Mouse (Mus musculus) bone marrow, adult 2 months (tissue): Measurements from ENCODE around the gene Spdya. TPM values are rescaled to one million over a fixed set of nuclear protein-coding genes. Genes with fewer than 3 reads are reported as not detected.
"Not testable (repeated sequence)": the region's sequence is repeated elsewhere in the genome, so short reads cannot be mapped to it uniquely, and the experiment has no call there.

Experiments
- H3K27ac ChIP-seq: fragments of 200-500 bp; 2 replicates; pipeline ENCODE4 v1.5.1; 2012; ENCODE audit warnings: low read depth, mild to moderate bottlenecking, control low read depth, inconsistent platforms, low read length; ENCODE audit not compliant: control insufficient read depth, poor library complexity, insufficient read depth
- H3K4me1 ChIP-seq: fragments of 200-500 bp; 2 replicates; pipeline ENCODE4 v1.6.1; 2011; ENCODE audit warnings: low read length; ENCODE audit not compliant: control insufficient read depth, insufficient read depth
- H3K4me3 ChIP-seq: fragments of 200-500 bp; replicated peaks from 2 replicates; pipeline ENCODE3; 2011; ENCODE audit warnings: mild to moderate bottlenecking, low read depth, low read length, control low read depth; ENCODE audit not compliant: control insufficient read depth
- CTCF ChIP-seq: fragments of 200-500 bp; IDR thresholded peaks from 2 replicates; pipeline ENCODE4 v1.5.1; 2011; ENCODE audit warnings: low read length, control low read depth; ENCODE audit not compliant: control insufficient read depth, insufficient read depth
- POLR2A ChIP-seq: fragments of 200-500 bp; IDR thresholded peaks from 2 replicates; pipeline ENCODE4 v1.6.1; 2011; ENCODE audit warnings: low read depth, mild to moderate bottlenecking, control low read depth, low read length, borderline replicate concordance; ENCODE audit not compliant: control insufficient read depth
- WGBS: fragments of 180-500 bp; shearing (Covaris S2); methylation state at CpG from one replicate; pipeline ENCODE4 v1.1.7; 2018; 5-methylcytosine and 5-hydroxymethylcytosine counted together
- polyA plus RNA-seq: library from polyadenylated mRNA; stranded (reverse); fragments of >200 nt; gene quantifications from 2 replicates; pipeline ENCODE4 v1.2.4, GENCODE M21; 2011; ENCODE audit warnings: low replicate concordance; ENCODE audit not compliant: missing spikeins, insufficient read depth, insufficient read length

Spdya gene
- not detected in 2 replicates for polyA plus RNA-seq

DNA sequence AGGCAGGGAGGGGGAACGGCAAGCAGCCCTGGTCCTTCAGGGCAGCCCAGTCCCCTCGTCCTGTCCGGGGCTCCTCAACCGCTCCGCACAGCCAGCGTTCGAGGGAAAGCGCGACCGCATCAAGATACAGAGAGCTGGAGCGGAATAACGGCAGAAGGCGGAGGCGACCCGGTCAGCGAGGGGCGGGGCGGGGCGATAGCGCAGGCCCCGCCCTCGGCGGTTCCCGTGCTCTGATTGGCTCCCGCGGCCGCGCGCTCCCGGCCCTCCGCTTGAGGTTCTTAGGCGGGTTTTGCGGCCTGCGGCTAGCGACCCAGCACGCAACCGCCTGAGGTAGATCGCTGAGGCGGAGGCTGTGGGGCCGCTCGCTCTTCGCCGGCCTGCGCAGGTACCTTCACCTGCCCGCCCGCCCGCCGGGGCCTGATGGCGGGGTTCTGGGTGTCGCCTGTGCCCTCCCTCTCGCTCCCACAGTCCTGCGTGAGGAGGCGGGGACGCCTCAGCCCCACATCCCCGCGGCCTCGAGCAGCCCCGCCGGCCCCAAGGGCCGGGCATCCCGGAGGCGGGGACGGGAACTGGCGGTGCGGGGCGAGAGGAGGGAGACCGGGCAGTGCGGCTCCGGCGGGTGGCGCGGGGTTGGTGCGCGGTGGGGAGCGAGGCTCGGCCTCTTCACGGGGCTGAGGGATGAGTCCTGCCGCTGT lies at the start of gene Spdya:
Gene Spdya, plus strand, starts transcription at position 305 of the 695 bp plus-strand sequence.
- Histone ChIP-seq H3K4me1 (no peaks in the 10 kb centered on the region; the same call in 1 of the 2 replicates), H3K4me3 (peak within 1 kb of the TSS; percentile 63), H3K27ac (peak within 1 kb of the TSS; percentile 50)
- under 1% methylated on average over 78 of the region's 78 CpGs for WGBS
- no peak for TF ChIP-seq CTCF
- TF ChIP-seq POLR2A, result no peak

GRCm38 (mm10) chr17:71506832-71507231 lies 45.0 kb upstream of the Spdya start:
- H3K4me3 ChIP-seq, result no peak overlapping the region
- H3K27ac ChIP-seq, result no peak overlapping the region
- TF ChIP-seq CTCF, result no peak
- no peak for TF ChIP-seq POLR2A
- WGBS, result 95% methylated on average over 8 of the region's 8 CpGs
- H3K4me1 ChIP-seq, result no peaks in the 10 kb centered on the region

DNA sequence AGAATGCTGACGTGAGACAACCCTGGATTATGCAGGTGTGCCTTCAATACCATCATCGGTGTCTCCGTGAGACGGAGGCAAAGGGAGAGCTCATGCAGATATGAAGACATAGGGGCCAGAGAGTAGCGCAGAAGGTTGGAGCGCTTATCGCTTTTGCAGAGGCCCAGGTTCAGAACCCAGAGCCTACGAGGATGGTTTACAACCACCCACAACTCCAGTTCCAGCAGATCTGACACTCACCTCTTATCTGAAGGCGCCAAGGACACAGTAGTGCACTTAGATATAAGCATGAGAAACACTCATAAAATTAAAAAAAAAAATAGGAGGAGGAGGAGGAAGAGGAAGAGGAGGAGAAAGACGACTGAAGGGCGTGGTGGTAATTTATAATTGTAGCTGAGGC lies 41.6 kb upstream of the Spdya start:
- 84% methylated on average over 11 of the region's 11 CpGs for WGBS
- no peak for TF ChIP-seq POLR2A
- no peak for TF ChIP-seq CTCF
- Histone ChIP-seq H3K4me1 (no peaks in the 10 kb centered on the region), H3K27ac (no peak overlapping the region), H3K4me3 (no peak overlapping the region)

GRCm38 (mm10) chr17:71526302-71526708 lies 25.6 kb upstream of the Spdya start:
- peak overlapping the region; percentile 92 for H3K4me3 ChIP-seq
- no peaks in the 10 kb centered on the region; the same call in 1 of the 2 replicates for H3K4me1 ChIP-seq
- H3K27ac ChIP-seq, result peak overlapping the region; percentile 100
- under 1% methylated on average over 13 of the region's 13 CpGs for WGBS
- TF ChIP-seq CTCF (no peak), POLR2A (no peak)

DNA sequence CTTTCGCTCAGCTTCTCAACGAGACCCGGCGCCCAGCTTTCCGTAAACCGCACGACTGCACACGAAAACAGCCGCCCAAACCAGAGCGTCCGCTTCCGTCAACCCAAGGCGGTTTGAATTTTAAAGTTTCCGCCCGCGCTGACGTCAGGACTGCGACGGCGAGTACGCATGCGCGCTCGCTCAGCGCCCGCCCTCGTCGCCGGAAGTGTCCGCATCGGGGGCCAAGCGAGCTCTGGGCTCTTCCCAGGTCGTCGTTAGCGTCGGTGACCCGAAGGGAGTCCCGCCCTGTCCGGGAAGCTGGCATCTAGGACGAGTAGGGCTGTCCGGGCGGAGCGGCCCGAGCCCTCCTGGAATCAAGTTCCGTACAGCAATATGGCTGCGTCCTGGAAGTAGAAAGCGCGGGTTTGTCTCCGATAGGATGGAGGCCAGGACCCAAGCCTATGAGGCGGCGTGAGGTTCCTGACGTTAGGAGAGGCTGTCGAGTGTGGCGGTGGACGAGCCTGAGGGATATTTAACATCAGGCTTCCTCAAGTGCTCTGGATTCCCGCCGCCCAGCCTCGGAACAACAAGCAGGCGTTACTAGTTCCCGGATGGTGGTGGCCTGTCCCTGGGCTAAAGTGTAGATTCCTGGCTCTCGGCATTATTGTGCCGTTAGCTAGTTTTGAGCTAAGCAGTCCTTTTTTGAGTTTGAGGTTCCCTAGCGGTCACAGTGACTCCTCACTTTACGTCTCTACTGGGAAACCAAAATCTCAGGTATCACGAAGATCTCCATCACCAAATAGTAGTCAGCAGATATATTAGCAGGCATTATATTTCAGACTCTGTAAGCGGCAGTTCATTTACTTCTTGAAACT lies 24.9 kb upstream of the Spdya start, which contains the start of gene Ndc80:
Gene Ndc80, minus strand, starts transcription at position 147 of the 854 bp plus-strand sequence.
- Histone ChIP-seq H3K4me3 (peak within 1 kb of the TSS; percentile 92), H3K4me1 (no peaks in the 10 kb centered on the region; the same call in 1 of the 2 replicates), H3K27ac (peak within 1 kb of the TSS; percentile 100)
- TF ChIP-seq CTCF, result no peak
- TF ChIP-seq POLR2A, result peak; percentile 71
- 1% methylated on average over 66 of the region's 66 CpGs for WGBS

DNA sequence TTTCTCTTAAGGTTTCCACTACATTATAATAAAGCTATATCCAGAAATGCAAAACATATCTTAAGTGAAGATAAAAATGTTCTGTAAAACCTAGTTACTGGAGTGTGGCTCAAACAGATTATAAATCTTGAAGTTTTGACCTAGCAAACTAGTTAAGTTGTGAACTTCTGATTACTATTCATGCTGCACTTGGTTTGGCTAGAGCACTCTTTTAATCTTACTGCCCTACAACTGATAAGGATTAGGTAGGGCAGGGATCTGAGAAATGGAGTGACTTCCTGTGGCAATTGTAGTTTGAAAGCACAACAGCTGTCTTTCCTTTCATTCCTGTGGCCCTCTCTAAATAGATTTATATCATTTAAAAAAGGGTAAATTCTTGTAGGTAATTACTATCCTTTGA lies 23.8 kb upstream of the Spdya start:
- TF ChIP-seq POLR2A, result no peak
- no peak for TF ChIP-seq CTCF
- no peak overlapping the region for H3K4me3 ChIP-seq
- H3K4me1 ChIP-seq, result no peaks in the 10 kb centered on the region; the same call in 1 of the 2 replicates
- no peak overlapping the region for H3K27ac ChIP-seq

DNA sequence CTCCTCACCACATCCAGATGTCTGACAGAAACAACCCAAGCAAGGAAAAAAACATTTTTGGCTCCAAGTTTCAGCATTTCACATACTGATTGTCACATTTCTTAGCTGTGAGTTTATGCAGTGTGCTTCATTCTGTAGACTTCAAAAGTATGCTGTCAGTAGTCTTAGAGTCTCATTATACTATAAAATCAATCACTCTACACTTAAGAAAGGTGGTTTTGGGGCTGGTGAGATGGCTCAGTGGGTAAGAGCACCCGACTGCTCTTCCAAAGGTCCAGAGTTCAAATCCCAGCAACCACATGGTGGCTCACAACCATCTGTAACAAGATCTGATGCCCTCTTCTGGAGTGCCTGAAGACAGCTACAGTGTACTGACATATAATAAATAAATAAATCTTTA lies 16.3 kb upstream of the Spdya start:
- H3K27ac ChIP-seq, H3K4me1 ChIP-seq, H3K4me3 ChIP-seq: not testable (repeated sequence)
- WGBS, result 86% methylated on average over 1 of the region's 1 CpGs

DNA sequence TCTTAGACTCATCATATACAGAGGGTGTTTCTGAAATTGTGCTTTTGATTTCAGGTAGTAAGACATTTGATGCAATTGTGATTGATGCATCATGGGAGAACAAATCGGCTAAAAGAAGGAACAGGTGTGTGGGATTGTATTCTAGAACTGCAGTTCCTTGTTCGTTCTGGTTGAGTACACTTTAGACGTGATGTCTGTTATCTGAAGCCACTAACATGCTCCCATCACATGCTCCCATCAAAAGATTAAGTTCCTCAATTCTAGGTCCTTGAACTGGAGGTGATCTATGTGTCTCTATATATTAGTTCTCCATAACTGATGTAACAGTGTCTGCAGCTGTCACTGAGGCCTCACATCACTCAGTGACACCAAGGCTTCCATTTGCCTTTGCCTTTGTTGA lies 14.7 kb upstream of the Spdya start:
- Histone ChIP-seq H3K4me3 (no peak overlapping the region), H3K4me1 (no peaks in the 10 kb centered on the region), H3K27ac (no peak overlapping the region)
- no peak for TF ChIP-seq POLR2A
- no peak for TF ChIP-seq CTCF
- 52% methylated on average over 3 of the region's 3 CpGs for whole genome bisulfite sequencing
